Mouse (Mus musculus): ENCODE measurements around the gene Kirrel3.

- no peak for TF ChIP-seq GATA1 (IDR thresholded peaks at IDR 0.05; ENCODE audit: borderline replicate concordance, low read length)
- TF ChIP-seq FLI1 (IDR thresholded peaks at IDR 0.05; ENCODE audit: low read length), result no peak
Measured at GRCm38 (mm10) chr9:34498126-34498525, 12.4 kb downstream of the Kirrel3 start.

All from megakaryocyte, embryonic 14.5 days (primary cell).